Mouse (Mus musculus): ENCODE measurements around the gene St6galnac6. TPM values are rescaled to one million over a fixed set of nuclear protein-coding genes. Genes with fewer than 3 reads are reported as not detected.

St6galnac6 gene
- 8.3 and 9.1 TPM in 2 replicates for polyA plus RNA-seq (2015; fragmentation: Nextera tagmentation; extraction: Ambion mirVana)

DNA sequence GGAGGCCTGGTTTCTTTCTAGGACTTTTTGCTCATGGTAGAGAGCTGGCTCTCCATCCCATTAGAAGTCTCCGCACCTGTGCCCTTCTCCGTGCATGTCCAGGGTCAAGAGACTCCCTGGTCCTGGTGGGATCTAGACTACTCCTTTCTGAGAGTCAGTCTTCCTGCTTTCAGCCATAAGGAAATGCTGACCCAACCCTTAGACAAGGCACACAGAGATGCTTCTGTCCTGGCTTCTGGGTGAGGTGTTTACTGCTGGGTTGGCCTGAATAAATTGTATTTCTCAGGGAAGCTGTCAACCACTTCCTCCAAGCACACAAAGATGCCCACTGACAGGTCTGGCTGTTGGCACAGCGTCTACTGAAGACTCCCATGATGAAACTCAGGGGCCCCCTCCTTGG, at the start of gene St6galnac6:
St6galnac6 (plus strand) TSS at position 301 of the 400 bp plus-strand sequence.
- WGBS, result 94% methylated on average over 3 of the region's 3 CpGs
- Histone ChIP-seq H3K4me3 (ENCODE audit: low read depth, low read length) (no peak within 1 kb of the TSS), H3K9me3 (ENCODE audit: control insufficient read depth) (no peaks in the 10 kb centered on the region), H3K9ac (ENCODE audit: low read depth, low read length) (no peak within 1 kb of the TSS), H3K27me3 (replicated peaks; ENCODE audit: control insufficient read depth, insufficient read depth, low read length) (no peaks in the 10 kb centered on the region), H3K4me1 (replicated peaks; ENCODE audit: control insufficient read depth, insufficient read depth, low read length) (no peaks in the 10 kb centered on the region), H3K27ac (ENCODE audit: low read depth, low read length) (peak within 1 kb of the TSS; percentile 15; the same call in 1 of the 2 replicates), H3K36me3 (ENCODE audit: control insufficient read depth, insufficient read depth) (peaks cover 13% of the 10 kb centered on the region), H3K4me2 (replicated peaks; ENCODE audit: low read depth) (no peak within 1 kb of the TSS)
- no peak for ATAC-seq
- TF ChIP-seq CTCF (IDR thresholded peaks at IDR 0.05; ENCODE audit: low read depth), result no peak

DNA sequence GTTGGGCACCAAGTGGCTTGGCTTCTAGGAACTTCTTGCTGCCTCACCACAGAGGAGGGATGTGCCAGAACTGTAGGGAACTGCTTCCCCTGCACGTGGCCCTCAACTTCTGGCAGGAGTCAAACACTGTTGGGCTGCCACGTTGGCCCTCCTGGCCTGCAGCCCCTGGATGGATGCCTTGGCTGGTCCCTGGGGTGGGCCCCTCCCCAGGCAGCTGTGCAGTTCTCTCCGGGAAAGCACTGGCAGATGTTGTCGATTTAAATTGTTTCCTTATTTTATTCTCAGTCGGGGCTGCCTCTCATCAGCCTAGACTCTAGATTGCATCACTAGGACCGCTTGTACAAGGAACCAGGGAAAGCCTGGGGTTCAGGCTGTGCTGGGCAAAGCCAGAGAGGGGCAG, 49.7 kb upstream of the St6galnac6 start:
- ATAC-seq, result no peak
- 0 out of 2 replicates have a peak, but pooled peaks cover 12% of the 10 kb centered on the region for H3K36me3 ChIP-seq (ENCODE audit: control insufficient read depth, insufficient read depth)
- H3K4me2 ChIP-seq (replicated peaks; ENCODE audit: low read depth), result no peak overlapping the region
- no peaks in the 10 kb centered on the region for H3K9me3 ChIP-seq (ENCODE audit: control insufficient read depth)
- H3K27ac ChIP-seq (ENCODE audit: low read depth, low read length), result peak overlapping the region; percentile 21; the same call in 1 of the 2 replicates
- peaks cover 19% of the 10 kb centered on the region for H3K4me1 ChIP-seq (replicated peaks; ENCODE audit: control insufficient read depth, insufficient read depth, low read length)
- 34% methylated on average over 6 of the region's 6 CpGs for WGBS
- no peak overlapping the region for H3K9ac ChIP-seq (ENCODE audit: low read depth, low read length)
- H3K4me3 ChIP-seq (ENCODE audit: low read depth, low read length), result no peak overlapping the region
- TF ChIP-seq CTCF (IDR thresholded peaks at IDR 0.05; ENCODE audit: low read depth), result no peak
- H3K27me3 ChIP-seq (replicated peaks; ENCODE audit: control insufficient read depth, insufficient read depth, low read length), result no peaks in the 10 kb centered on the region

DNA sequence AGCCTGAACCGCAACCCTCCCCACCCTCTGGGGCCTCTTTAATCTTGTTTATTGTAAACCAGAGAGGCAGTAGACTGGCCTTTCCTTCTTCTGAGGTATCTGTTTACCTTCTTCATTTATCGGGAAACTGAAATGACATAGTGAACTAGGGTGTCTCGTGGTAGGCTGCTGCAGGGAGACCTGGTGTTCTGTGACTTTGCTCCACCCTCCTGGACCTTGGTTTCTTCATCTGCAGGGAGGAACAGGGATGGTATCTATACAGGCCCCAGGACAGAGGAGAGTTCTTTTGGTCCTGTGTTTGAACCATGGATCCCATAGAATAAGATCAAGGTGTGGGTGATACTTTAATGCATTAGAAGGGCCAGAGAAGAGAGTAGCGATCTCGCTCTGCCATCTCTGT, 48.3 kb upstream of the St6galnac6 start:
- 0 out of 2 replicates have a peak, but pooled peaks cover 8% of the 10 kb centered on the region for H3K36me3 ChIP-seq (ENCODE audit: control insufficient read depth, insufficient read depth)
- WGBS, result 46% methylated on average over 5 of the region's 5 CpGs
- TF ChIP-seq CTCF (IDR thresholded peaks at IDR 0.05; ENCODE audit: low read depth), result no peak
- peak overlapping the region; percentile 54 for H3K27ac ChIP-seq (ENCODE audit: low read depth, low read length)
- no peaks in the 10 kb centered on the region for H3K9me3 ChIP-seq (ENCODE audit: control insufficient read depth)
- peak; percentile 66 for ATAC-seq
- no peaks in the 10 kb centered on the region for H3K27me3 ChIP-seq (replicated peaks; ENCODE audit: control insufficient read depth, insufficient read depth, low read length)
- no peak overlapping the region for H3K9ac ChIP-seq (ENCODE audit: low read depth, low read length)
- H3K4me3 ChIP-seq (ENCODE audit: low read depth, low read length), result no peak overlapping the region
- H3K4me1 ChIP-seq (replicated peaks; ENCODE audit: control insufficient read depth, insufficient read depth, low read length), result peaks cover 19% of the 10 kb centered on the region
- H3K4me2 ChIP-seq (replicated peaks; ENCODE audit: low read depth), result no peak overlapping the region

DNA sequence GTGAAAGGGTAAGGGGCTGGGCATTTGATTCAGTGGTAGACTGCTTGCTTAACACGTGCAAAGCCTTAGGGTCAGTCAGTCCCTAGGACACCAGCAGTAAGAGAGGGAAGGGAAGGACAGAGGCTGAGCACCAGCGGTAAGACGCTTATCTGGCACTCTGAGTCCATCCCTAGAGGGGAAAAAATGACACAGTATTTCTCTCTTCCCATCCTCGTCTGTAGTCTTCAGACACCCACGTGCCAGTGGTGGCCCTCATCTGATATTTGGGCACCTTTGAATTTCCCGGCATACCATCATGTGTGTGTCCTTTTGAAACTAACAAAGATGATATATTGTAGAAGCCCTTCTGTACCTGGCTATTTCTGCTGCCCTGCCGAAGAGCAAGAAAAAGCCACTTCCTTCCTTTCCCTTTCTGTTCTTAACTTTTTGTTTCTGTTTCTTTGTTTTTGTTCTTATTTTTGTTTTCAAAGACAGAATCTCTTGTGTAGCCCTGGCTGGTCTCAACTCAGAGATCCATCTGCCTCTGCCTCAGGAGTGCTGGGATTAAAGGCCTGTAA, 45.8 kb upstream of the St6galnac6 start:
- Histone ChIP-seq H3K9me3 (ENCODE audit: control insufficient read depth) (no peaks in the 10 kb centered on the region), H3K4me3 (ENCODE audit: low read depth, low read length) (no peak overlapping the region), H3K4me1 (replicated peaks; ENCODE audit: control insufficient read depth, insufficient read depth, low read length) (peaks cover 14% of the 10 kb centered on the region), H3K9ac (ENCODE audit: low read depth, low read length) (no peak overlapping the region), H3K4me2 (replicated peaks; ENCODE audit: low read depth) (no peak overlapping the region), H3K27ac (ENCODE audit: low read depth, low read length) (no peak overlapping the region), H3K27me3 (replicated peaks; ENCODE audit: control insufficient read depth, insufficient read depth, low read length) (no peaks in the 10 kb centered on the region), H3K36me3 (ENCODE audit: control insufficient read depth, insufficient read depth) (peaks cover 6% of the 10 kb centered on the region; the same call in 1 of the 2 replicates)
- TF ChIP-seq CTCF (IDR thresholded peaks at IDR 0.05; ENCODE audit: low read depth), result no peak
- ATAC-seq, result no peak
- 83% methylated on average over 7 of the region's 7 CpGs for whole genome bisulfite sequencing

DNA sequence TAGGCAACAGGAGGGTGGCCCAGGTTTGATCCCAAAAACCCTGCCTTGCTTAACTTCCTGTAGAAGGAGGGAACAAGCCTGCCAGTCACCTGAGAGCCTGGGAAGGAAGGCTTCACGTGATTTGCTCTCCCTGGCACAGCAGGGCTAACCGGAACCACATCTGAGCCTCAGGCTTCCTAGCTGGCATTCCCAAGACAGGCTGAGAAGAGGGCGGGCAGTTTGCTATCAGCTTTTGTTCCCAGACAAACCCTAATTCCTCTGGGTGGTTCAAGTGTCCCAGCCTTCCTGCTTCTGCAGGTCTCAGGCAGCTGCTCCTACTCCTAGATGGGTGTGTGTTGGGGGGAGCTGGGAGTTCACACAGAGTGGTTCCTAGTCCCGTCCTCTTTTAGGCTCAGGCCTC, 44.0 kb upstream of the St6galnac6 start:
- Histone ChIP-seq H3K4me2 (replicated peaks; ENCODE audit: low read depth) (no peak overlapping the region), H3K9me3 (ENCODE audit: control insufficient read depth) (no peaks in the 10 kb centered on the region), H3K4me1 (replicated peaks; ENCODE audit: control insufficient read depth, insufficient read depth, low read length) (peaks cover 7% of the 10 kb centered on the region), H3K27me3 (replicated peaks; ENCODE audit: control insufficient read depth, insufficient read depth, low read length) (no peaks in the 10 kb centered on the region), H3K4me3 (ENCODE audit: low read depth, low read length) (no peak overlapping the region), H3K27ac (ENCODE audit: low read depth, low read length) (peak overlapping the region; percentile 35; the same call in 1 of the 2 replicates), H3K36me3 (ENCODE audit: control insufficient read depth, insufficient read depth) (peaks cover 21% of the 10 kb centered on the region), H3K9ac (ENCODE audit: low read depth, low read length) (no peak overlapping the region)
- no peak for ATAC-seq
- whole genome bisulfite sequencing, result 40% methylated on average over 4 of the region's 4 CpGs
- TF ChIP-seq CTCF (IDR thresholded peaks at IDR 0.05; ENCODE audit: low read depth), result no peak

DNA sequence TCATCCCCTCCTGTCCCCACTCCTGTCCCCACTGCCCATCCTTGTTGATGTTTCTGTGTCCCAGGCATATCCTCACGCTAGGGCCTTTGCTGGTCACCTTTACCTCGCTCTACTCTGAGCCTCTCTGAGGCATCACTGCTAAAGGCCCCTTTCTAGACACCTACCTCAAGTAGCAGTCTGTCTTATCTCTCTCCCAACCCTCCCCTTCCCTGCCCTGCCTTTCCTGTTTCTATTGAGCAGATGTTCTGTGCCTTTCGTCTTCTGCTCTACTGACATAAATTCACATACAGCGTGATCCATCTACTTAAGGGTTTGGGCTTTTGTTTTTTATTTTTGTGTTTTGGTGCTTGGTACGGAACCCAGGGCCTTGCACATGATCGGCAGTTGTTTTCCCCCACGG, 43.5 kb upstream of the St6galnac6 start:
- Histone ChIP-seq H3K9me3 (ENCODE audit: control insufficient read depth) (no peaks in the 10 kb centered on the region), H3K27ac (ENCODE audit: low read depth, low read length) (no peak overlapping the region), H3K27me3 (replicated peaks; ENCODE audit: control insufficient read depth, insufficient read depth, low read length) (no peaks in the 10 kb centered on the region), H3K36me3 (ENCODE audit: control insufficient read depth, insufficient read depth) (peaks cover 26% of the 10 kb centered on the region), H3K4me1 (replicated peaks; ENCODE audit: control insufficient read depth, insufficient read depth, low read length) (peaks cover 2% of the 10 kb centered on the region; the same call in 1 of the 2 replicates), H3K4me2 (replicated peaks; ENCODE audit: low read depth) (no peak overlapping the region), H3K9ac (ENCODE audit: low read depth, low read length) (no peak overlapping the region), H3K4me3 (ENCODE audit: low read depth, low read length) (no peak overlapping the region)
- 77% methylated on average over 7 of the region's 7 CpGs for WGBS
- TF ChIP-seq CTCF (IDR thresholded peaks at IDR 0.05; ENCODE audit: low read depth), result no peak
- no peak for ATAC-seq
